Mouse (Mus musculus) adrenal gland, postnatal 14 days (tissue): ENCODE data around the gene Hamp. TPM values are rescaled to one million over a fixed set of nuclear protein-coding genes. Genes with fewer than 3 reads are reported as not detected.

Source experiments
- DNase-seq: peaks from one replicate; pipeline ENCODE4 v3.0.0; 2021; ENCODE audit warnings: mixed read lengths
- total RNA-seq: library from RNA; stranded (reverse); gene quantifications from 2 replicates; pipeline ENCODE4 v1.2.3, GENCODE M21; 2021

Gene Hamp
- total RNA-seq, 1 experiment from 2014 or later, result 4.3 TPM

DNA sequence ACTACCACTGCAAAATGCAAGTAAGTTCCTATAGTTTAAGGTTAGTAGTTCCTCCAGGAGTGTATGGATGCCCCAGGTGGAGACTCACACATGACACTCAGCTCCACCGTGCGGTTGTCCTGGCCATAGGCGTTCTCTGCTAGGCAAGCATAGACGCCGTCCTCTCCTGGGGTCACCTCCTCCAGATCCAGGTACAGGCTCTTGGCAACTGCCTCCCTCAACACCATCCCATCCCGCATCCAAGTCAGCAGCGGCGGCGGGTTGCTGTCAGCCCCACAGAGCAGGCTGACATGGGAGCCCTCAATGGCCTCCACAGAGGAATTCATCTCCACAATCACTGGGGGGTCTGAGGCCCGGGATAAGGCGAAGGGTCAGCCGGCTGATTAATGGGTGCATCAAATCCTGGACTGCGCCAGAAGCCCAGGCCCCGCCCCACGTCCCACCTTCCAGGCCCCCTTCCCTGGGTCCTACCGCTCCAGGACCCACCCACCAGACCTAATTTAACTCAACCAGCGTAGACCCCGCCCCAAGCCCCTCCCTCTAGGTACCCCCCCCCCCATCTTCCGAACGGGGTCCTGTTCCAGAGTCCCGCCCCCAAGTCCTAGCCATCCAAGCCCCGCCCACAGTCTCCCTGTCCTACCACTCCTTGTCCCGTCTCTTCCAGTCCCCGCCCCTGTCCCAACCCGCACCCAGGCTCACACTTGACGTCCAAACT lies 35.4 kb downstream of the Hamp start:
- DNase-seq, result peak; percentile 45

DNA sequence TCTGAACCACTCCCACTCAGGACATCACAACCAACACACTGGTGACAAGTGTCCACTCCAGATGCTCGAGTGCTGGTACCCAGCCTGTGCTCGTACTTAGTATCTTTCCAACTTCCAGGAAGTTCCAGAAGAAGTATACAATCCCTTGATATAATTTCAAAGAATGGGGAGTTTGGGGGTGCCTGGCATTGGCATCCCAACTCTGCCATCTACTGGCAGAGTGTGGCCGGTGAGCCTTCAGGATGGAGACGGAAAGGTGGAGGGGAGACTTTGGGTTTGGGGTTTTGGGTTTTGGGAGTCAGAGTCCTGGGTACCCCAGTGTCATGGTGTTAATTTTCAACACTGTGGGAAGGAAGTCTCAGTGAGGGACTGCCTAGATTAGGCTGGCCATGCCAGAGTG lies 39.8 kb downstream of the Hamp start:
- DNase-seq, result peak; percentile 51

DNA sequence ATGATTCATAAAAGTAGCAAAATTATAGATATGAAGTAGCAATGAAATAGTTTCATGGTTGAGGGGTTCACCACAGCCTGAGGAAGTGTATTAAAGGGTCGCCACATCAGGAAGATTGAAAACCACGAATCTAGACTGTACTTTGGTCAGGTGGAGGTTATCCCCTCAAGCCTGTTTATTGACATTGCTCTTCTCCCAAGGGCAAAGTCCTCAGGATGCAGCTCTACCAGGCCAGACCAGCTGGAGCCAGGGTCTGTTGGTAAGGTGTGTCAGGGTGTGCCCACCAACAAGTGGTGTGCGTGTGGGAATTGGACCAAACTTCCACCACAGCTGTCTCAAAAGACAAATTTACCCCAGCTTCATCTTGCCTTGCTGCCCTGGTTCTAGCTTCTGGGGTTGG lies 48.6 kb downstream of the Hamp start:
- DNase-seq, result no peak

DNA sequence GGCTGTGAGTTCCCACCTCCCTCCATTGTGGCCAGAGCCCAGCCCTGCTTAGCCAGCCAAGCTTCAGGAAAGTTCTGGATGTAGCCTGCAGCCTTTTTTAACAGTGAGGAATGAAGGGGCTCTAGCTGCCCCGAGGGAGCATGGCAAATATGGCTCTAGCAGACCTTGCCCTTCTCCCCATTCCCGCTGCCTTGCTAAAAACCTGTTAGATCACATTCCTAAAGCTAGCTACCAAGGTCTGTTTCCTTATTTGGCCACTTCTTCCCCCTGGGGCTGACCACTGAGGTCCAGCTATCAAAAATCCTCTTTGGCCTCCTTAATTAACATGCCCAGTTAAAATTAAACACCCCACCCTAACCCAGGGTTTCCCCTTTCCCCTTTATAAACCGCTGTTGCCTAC lies 51.3 kb downstream of the Hamp start:
- DNase-seq, result no peak

Other genes starting within 250 kb of the Hamp start
- gene 2200002J24Rik, start 245.1 kb downstream of the Hamp start, total RNA-seq, result 1.4 and 3.4 TPM in 2 replicates
- gene Atp4a, start 231.8 kb downstream of the Hamp start, total RNA-seq, result 3.0 TPM in 2 replicates
- 215 and 242 TPM in 2 replicates for gene Tmem147, start 214.5 kb downstream of the Hamp start, total RNA-seq
- not detected in 2 replicates for gene Gapdhs, start 200.4 kb downstream of the Hamp start, total RNA-seq
- 76.3 and 82.7 TPM in 2 replicates for gene Sbsn, start 192.6 kb downstream of the Hamp start, total RNA-seq
- gene Dmkn, start 180.3 kb downstream of the Hamp start, total RNA-seq, result 2.2 and 3.5 TPM in 2 replicates
- gene Krtdap, start 156.1 kb downstream of the Hamp start, total RNA-seq, result 1.3 and 2.1 TPM in 2 replicates
- gene Ffar2, start 120.3 kb downstream of the Hamp start, total RNA-seq, result 1.1 TPM in 2 replicates
- gene Ffar3, start 87.9 kb downstream of the Hamp start, total RNA-seq, result 0.26 and 0.38 TPM in 2 replicates
- 0.41 TPM in 1 of 2 replicates, not detected in the other for gene Ffar1, start 82.5 kb downstream of the Hamp start, total RNA-seq
- gene Cd22, start 63.7 kb downstream of the Hamp start, total RNA-seq, result 3.2 and 14.1 TPM in 2 replicates
- 0.33 and 0.90 TPM in 2 replicates for gene Mag, start 29.2 kb downstream of the Hamp start, total RNA-seq
- 6.5 TPM in 1 of 2 replicates, not detected in the other for gene Hamp2, start 19.4 kb downstream of the Hamp start, total RNA-seq
- 111 and 115 TPM in 2 replicates for gene Usf2, start 12.8 kb upstream of the Hamp start, total RNA-seq
- 6.7 and 19.9 TPM in 2 replicates for gene Lsr, start 29.4 kb upstream of the Hamp start, total RNA-seq
- gene Fam187b, start 29.8 kb upstream of the Hamp start, total RNA-seq, result 0.34 and 1.1 TPM in 2 replicates
- gene Fxyd5, start 98.4 kb upstream of the Hamp start, total RNA-seq, result 32.7 and 63.0 TPM in 2 replicates
- gene Fxyd7, start 107.4 kb upstream of the Hamp start, total RNA-seq, result 3.6 and 10.7 TPM in 2 replicates
- gene Fxyd1, start 113.2 kb upstream of the Hamp start, total RNA-seq, result 340 and 374 TPM in 2 replicates
- gene Lgi4, start 115.3 kb upstream of the Hamp start, total RNA-seq, result 5.6 TPM in 2 replicates
- gene Fxyd3, start 132.7 kb upstream of the Hamp start, total RNA-seq, result 2.9 and 5.6 TPM in 2 replicates
- 3.8 and 41.6 TPM in 2 replicates for gene Hpn, start 171.3 kb upstream of the Hamp start, total RNA-seq
- 8.6 and 11.8 TPM in 2 replicates for gene Scn1b, start 183.0 kb upstream of the Hamp start, total RNA-seq
- gene Gramd1a, start 211.9 kb upstream of the Hamp start, total RNA-seq, result 45.9 and 72.5 TPM in 2 replicates